Mouse (Mus musculus) ES-E14 (cell line): ENCODE data around the gene Gm28051. TPM values are rescaled to one million over a fixed set of nuclear protein-coding genes. Genes with fewer than 3 reads are reported as not detected.

Experiments
- DNase-seq: peaks from one replicate; pipeline ENCODE4 v3.0.0-alpha.2; 2013; ENCODE audit warnings: low read depth, low spot score
- H3K27ac ChIP-seq: 2 replicates; pipeline ENCODE4 v1.5.1; 2012; ENCODE audit warnings: low read depth, mild to moderate bottlenecking, low read length, moderate library complexity, mixed read lengths; ENCODE audit not compliant: poor library complexity, insufficient read depth, severe bottlenecking
- H3K36me3 ChIP-seq: 2 replicates; pipeline ENCODE4 v1.6.1; 2012; ENCODE audit warnings: mild to moderate bottlenecking, low read length, moderate library complexity, mixed read lengths; ENCODE audit not compliant: control insufficient read depth, poor library complexity, insufficient read depth, severe bottlenecking
- H3K4me1 ChIP-seq, 2 experiments: fragments of 150-350 bp in 1 of 2; sonication (generic) in 1 of 2; 2 replicates each; pipeline ENCODE4 v1.6.1; 2012; ENCODE audit warnings: low read length in 2 of 2, mild to moderate bottlenecking in 1 of 2, mixed read lengths in 1 of 2; ENCODE audit not compliant: control insufficient read depth in 2 of 2, insufficient read depth in 2 of 2, poor library complexity in 1 of 2
- H3K4me3 ChIP-seq, 2 experiments: fragments of 150-350 bp in 1 of 2; sonication (generic) in 1 of 2; 2 replicates each; pipeline ENCODE4 v1.5.1; 2012; ENCODE audit warnings: low read length in 2 of 2, low read depth in 1 of 2, mild to moderate bottlenecking in 1 of 2, mixed read lengths in 1 of 2; ENCODE audit not compliant: insufficient read depth in 1 of 2, poor library complexity in 1 of 2, severe bottlenecking in 1 of 2
- H3K9ac ChIP-seq: 2 replicates; pipeline ENCODE4 v1.6.1; 2012; ENCODE audit warnings: low read depth, mild to moderate bottlenecking, low read length, mixed read lengths; ENCODE audit not compliant: poor library complexity, insufficient read depth, severe bottlenecking
- H3K9me3 ChIP-seq: fragments of 150-350 bp; sonication (generic); 2 replicates; pipeline ENCODE4 v1.6.1; 2012; ENCODE audit warnings: low read depth, mild to moderate bottlenecking, low read length; ENCODE audit not compliant: control insufficient read depth, insufficient read depth
- CHD2 ChIP-seq: IDR thresholded peaks from 2 replicates; pipeline ENCODE4 v1.6.1; 2014; ENCODE audit warnings: mild to moderate bottlenecking, low read depth, low read length, inconsistent platforms
- HCFC1 ChIP-seq: IDR thresholded peaks from 2 replicates; pipeline ENCODE4 v1.6.1; 2012; ENCODE audit warnings: low read length, inconsistent platforms, borderline replicate concordance; ENCODE audit not compliant: insufficient read depth
- MAFK ChIP-seq: IDR thresholded peaks from 2 replicates; pipeline ENCODE4 v1.6.1; 2014; ENCODE audit warnings: mild to moderate bottlenecking, low read depth, low read length, inconsistent platforms; ENCODE audit not compliant: insufficient read depth
- ZC3H11A ChIP-seq: IDR thresholded peaks from 2 replicates; pipeline ENCODE4 v1.6.1; 2012; ENCODE audit warnings: low read depth, mild to moderate bottlenecking, inconsistent platforms, low read length, borderline replicate concordance
- ZNF384 ChIP-seq: IDR thresholded peaks from 2 replicates; pipeline ENCODE4 v1.6.1; 2012; ENCODE audit warnings: low read depth, low read length, inconsistent platforms
- in situ Hi-C, 2 experiments: fragments of 600-800 bp; cut with MboI; formaldehyde crosslinking; loops; one replicate each; pipeline ENCODE4 v1.15.1; 2025; ENCODE audit warnings: low sequenced_read_pairs in 2 of 2, inconsistent platforms in 1 of 2; ENCODE audit not compliant: unreplicated experiment in 2 of 2
- total RNA-seq: library from RNA; depleted of rRNA; stranded (reverse); fragments of 300-350 nt; gene quantifications from 2 replicates; pipeline ENCODE4 v1.2.3, GENCODE M21; 2012

The Gm28051 gene
- total RNA-seq, 1 experiment = not detected

GRCm38 (mm10) chr12:102677089-102677488 is 80.5 kb downstream of the Gm28051 start:
- Histone ChIP-seq H3K4me3 (no peak overlapping the region), H3K27ac (no peak overlapping the region), H3K9ac (no peak overlapping the region), H3K9me3 (no peaks in the 10 kb centered on the region), H3K4me1 (peaks cover 6 to 20% of the 10 kb centered on the region in 2 experiments), H3K36me3 (peaks cover 24% of the 10 kb centered on the region)
- TF ChIP-seq MAFK = no peak
- no peak for TF ChIP-seq HCFC1
- no peak for TF ChIP-seq CHD2
- TF ChIP-seq ZC3H11A = no peak
- no peak for TF ChIP-seq ZNF384
- DNase-seq = no peak
- in situ Hi-C loops = no loop called here

GRCm38 (mm10) chr12:102674556-102674955 is 83.0 kb downstream of the Gm28051 start:
- peaks cover 22% of the 10 kb centered on the region for H3K36me3 ChIP-seq
- no peaks in the 10 kb centered on the region for H3K9me3 ChIP-seq
- in situ Hi-C loops = no loop called here
- H3K4me3 ChIP-seq = no peak overlapping the region
- no peak overlapping the region for H3K27ac ChIP-seq
- no peak for DNase-seq
- peaks cover 4 to 17% of the 10 kb centered on the region in 2 experiments; a peak in 3 of 4 replicates for H3K4me1 ChIP-seq
- no peak for TF ChIP-seq HCFC1
- TF ChIP-seq ZC3H11A = no peak
- no peak for TF ChIP-seq CHD2
- TF ChIP-seq ZNF384 = no peak
- TF ChIP-seq MAFK = no peak
- no peak overlapping the region for H3K9ac ChIP-seq

- Histone ChIP-seq H3K9ac (no peak overlapping the region), H3K36me3 (peaks cover 23% of the 10 kb centered on the region), H3K4me3 (no peak overlapping the region), H3K4me1 (peaks cover 4 to 14% of the 10 kb centered on the region in 2 experiments; a peak in 3 of 4 replicates), H3K27ac (no peak overlapping the region), H3K9me3 (no peaks in the 10 kb centered on the region)
- TF ChIP-seq ZNF384 (no peak), CHD2 (no peak), MAFK (no peak), HCFC1 (no peak), ZC3H11A (no peak)
- in situ Hi-C loops = no loop called here
- DNase-seq = no peak
Observed at GRCm38 (mm10) chr12:102674123-102674522, 83.4 kb downstream of the Gm28051 start.

GRCm38 (mm10) chr12:102672857-102673839 is 84.4 kb downstream of the Gm28051 start:
- TF ChIP-seq MAFK (no peak), ZC3H11A (no peak), ZNF384 (no peak), CHD2 (no peak), HCFC1 (no peak)
- in situ Hi-C loops = no loop called here
- H3K9me3 ChIP-seq = no peaks in the 10 kb centered on the region
- no peak for DNase-seq
- H3K9ac ChIP-seq = no peak overlapping the region
- no peak overlapping the region for H3K27ac ChIP-seq
- H3K4me3 ChIP-seq = no peak overlapping the region
- peaks cover 0 to 8% of the 10 kb centered on the region in 2 experiments; a peak in 1 of 4 replicates for H3K4me1 ChIP-seq
- peaks cover 26% of the 10 kb centered on the region for H3K36me3 ChIP-seq
